Mouse (Mus musculus): Measurements from ENCODE around the gene Tns3.
A peak's percentile ranks its signal among the peaks of the same experiment; 100 is the strongest.

Gene Tns3

GRCm38 (mm10) chr11:8679221-8679620 lies 14.9 kb upstream of the Tns3 start:
- DNase-seq, result no peak

DNA sequence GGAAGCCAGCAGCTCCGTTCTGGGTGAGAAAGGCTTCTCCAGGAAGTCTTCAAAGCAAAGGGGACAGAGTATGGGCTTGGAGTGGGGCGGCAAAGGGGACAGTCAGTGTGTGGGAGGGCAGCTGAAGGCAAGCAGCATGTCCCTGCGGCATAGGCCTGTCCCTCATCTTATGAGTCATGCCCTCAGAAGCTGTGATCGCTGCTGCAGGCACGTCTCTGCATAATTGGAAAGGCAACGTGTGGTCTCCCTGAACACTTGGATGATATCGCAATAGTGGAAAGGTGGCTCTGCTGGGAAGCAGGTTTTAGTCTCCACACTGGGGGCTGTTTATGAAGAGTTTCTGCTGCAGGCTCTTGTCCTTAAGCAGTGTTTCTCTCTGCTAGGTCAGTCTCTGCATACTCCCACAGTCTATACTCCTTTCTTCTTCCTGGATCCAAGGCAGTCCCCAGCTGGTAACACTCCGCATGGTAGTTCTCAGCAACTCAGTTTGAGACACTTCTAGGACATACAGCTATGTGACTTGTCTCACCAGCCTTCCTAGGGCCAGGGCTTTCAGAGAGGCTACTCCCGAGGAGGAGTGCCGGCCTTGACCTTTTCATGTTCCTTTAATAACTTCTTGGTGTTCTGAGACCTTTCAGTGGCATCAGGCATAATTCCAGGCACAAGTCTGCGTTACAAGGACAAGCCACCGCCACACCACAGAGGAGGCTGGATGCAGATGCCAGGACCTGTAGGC lies 14.1 kb upstream of the Tns3 start:
- DNase-seq, result no peak

GRCm38 (mm10) chr11:8675701-8676474 lies 11.6 kb upstream of the Tns3 start:
- no peak for DNase-seq

DNA sequence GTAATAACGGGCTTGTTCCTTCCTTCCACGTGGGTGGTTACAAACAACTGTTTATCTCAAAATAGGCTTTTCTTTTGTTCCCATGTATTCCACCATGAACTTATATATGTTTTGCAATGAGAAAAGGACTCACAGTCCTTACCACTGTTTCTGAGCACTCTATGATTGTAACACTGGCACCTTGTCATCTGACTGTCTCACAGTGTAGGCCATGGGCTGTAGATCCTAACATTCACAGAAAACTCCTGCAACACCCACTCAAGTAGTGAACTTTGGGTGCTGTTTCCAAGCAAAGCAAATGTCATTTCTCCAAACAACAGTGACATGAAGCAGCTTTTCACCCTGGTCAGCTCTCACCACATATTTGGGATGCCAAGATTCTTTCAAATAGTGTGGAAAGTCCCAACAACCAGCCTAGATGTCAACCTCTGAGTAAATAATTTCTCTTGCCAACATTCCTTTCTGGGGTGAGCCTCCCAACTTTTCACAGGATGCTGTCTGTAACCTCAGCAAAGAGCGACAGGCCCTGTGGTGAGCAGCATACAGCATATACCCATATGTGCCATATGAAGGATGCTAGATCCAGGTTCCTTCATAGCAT lies 10.3 kb upstream of the Tns3 start:
- DNase-seq, result peak; percentile 20

DNA sequence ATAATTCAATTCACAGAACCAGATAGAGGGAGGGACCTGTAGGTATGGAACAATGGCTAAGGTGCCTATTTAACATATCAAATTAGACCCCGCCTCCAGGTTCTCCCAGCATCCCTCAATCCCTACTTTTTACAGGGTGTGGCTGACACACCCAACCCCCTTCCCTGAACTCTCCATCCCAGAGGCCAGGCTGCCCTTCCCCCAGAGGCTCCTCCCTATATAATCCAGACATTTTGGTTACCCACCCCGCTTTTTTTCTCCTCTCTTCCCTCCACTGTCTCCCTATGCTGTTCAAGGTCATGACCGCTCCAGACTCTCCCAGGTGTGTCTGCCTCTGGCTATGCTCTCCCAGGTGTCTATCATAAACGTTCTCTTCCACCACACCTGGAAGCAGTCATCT lies 7.4 kb upstream of the Tns3 start:
- no peak for DNase-seq

DNA sequence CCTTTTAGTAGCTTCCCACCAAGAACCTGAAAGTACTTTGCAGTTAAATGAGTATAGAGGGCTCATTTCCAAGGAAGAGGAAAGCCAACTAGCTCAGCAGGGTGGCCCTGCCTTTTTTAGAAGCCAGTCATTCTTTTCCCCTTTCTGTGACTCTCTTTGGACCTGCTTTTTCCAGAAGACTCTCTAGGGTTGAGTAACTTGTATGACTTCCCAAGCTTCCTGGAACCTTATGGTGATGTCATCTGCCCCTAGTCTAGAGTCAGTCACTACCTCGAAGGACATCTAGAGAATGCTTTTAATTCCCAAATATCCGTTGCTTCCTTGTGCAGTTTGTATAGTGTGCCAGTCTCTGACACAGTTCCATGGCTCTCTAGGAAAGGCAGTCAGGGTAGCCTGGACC lies 4.8 kb upstream of the Tns3 start:
- no peak for DNase-seq

DNA sequence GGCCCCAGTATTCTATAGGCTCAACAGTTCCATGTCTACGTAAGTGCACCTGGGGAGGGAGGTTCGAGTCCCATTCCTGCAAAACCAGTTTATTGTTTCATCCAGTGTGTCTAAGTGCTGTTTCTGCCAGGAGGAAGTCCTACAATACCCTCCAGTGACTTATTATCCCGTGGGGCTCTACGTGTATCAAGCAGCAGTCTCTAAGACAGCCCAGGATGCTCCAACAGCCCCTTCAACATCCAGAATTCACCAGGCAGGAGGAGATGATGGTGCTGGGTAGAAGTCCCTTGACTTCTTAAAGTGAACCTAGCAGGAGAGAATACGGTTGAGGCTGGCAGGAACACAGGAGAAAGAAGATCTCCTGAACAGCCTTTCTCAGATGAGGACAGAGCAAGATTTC lies 462 bp upstream of the Tns3 start:
- DNase-seq, result no peak

DNA sequence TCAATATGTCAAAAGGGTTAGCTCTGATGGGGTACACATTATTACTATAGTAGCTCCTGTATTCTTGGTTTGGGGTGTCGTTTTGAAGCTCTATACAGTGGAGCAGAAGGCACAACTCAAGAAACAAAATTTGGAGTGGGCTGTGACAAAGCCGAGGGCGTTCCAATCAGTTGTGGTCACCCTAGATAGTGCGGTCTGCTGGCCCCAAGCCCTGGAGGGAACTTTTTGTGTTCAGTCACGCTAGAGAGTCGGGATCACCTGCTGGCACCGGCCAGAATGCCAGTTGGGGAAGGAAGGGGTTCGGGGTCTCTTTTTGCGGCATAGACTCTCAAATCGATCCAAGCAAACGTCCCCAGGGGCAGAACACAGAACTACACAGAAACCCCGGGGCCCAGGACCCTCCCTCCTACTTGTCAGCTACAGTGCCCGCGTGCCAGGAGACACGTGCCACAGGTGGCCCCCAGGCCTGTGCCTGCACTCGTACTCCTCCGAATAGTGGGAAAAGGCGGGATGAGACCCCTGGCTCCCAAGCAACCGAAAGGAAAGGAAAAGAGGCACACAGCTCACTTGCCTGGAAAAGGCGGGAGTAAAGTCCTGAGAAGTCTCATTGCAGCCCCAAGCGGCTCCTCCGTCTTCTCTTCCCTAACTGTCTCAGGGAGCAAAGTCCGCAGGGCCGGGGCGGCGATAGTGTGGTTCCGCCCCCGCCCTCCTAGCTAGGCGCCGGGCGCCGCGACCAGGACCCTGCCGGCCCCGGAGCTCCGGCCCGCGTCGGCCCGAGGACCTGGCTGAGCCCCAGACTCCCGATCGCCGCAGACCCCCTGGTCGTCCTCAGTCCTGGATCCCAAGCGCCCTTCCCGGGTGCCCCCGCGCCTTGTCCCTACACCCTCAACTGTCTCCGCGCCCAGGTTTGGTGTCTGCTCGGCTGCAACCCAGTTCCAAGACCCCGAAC lies 617 bp downstream of the Tns3 start:
- peak; percentile 65 for DNase-seq

DNA sequence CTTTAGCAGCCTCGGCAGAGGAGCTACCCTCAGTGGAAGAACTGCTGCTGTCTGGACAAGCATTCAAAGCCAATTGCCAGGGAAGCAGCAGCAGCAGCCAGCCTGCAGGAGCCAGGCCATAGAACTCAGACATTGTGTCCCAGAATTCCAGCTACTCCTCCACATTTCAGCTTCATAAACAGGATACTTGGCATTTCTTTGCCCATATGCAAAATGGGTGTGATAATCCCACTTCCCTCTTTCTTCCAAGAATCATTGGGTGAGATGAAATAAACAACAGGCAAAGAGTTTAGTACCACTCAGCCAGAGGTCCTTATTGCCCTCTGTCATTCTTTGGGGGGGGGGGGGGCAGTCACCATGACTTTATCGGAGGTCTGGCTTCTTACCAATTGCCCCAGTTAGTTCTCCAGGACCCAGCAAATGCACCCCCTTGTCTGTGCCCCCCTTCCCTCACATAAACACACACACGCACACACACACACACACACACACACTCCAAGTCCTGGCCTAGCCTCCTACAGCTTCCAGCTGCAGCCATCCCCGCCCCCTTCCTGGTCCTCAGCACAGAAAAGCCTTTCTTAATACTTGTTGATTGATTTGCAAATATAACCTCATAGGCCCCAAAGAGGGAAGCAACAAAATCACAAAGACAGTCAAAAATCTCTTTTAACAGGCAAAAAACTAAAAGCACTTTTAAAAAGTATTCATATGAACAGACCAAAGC lies 1.5 kb downstream of the Tns3 start:
- peak; percentile 46 for DNase-seq

DNA sequence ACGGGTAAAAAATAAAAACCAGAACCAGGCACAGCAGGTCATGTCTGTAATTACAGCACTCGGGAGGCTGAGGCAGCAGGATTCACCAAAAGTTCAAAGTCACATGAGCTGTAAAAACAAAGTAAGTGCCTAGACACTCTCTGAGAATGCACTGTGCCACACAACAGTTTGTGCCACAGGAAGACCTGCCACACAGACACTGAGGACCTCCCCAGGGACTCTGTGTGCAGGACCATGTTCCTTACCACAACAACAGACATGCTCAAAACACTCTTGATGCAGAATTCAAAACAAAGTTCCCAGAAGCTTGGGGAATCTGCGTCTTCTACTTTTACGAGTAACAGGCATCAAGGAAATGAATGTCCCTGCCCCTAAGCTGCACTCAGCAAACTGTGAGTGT lies 3.4 kb downstream of the Tns3 start:
- DNase-seq, result no peak

GRCm38 (mm10) chr11:8659851-8660250 lies 4.5 kb downstream of the Tns3 start:
- no peak for DNase-seq

- no peak for DNase-seq
These were observed 5.3 kb downstream of the Tns3 start for GRCm38 (mm10) chr11:8659061-8659460.

DNA sequence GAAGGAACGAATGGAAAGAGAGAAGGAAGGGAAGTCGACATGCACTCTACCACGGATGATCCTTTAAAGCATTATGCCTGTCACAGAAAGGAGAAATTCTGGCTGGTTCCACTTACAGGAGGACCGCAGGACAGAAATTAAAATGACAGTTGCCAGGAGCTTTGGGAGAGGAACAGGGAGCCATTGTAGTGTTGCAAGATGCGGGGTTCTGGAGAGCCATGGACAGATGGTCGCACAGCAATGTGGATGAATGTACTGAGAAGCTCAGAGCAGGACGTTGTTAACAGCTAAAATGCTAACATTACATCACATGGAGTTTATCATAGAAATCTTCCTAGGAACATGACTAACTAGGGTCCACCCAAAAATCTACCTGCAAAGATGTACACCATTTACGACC lies 6.8 kb downstream of the Tns3 start:
- no peak for DNase-seq

GRCm38 (mm10) chr11:8656448-8657393 lies 7.6 kb downstream of the Tns3 start:
- no peak for DNase-seq

- peak; percentile 39 for DNase-seq
These were observed 10.5 kb downstream of the Tns3 start for GRCm38 (mm10) chr11:8653800-8654295.

- DNase-seq, result no peak
These were observed 11.3 kb downstream of the Tns3 start for GRCm38 (mm10) chr11:8652792-8653645.

GRCm38 (mm10) chr11:8652116-8652714 lies 12.1 kb downstream of the Tns3 start:
- DNase-seq, result no peak

- no peak for DNase-seq
These were observed 12.8 kb downstream of the Tns3 start for GRCm38 (mm10) chr11:8651448-8652035.

DNA sequence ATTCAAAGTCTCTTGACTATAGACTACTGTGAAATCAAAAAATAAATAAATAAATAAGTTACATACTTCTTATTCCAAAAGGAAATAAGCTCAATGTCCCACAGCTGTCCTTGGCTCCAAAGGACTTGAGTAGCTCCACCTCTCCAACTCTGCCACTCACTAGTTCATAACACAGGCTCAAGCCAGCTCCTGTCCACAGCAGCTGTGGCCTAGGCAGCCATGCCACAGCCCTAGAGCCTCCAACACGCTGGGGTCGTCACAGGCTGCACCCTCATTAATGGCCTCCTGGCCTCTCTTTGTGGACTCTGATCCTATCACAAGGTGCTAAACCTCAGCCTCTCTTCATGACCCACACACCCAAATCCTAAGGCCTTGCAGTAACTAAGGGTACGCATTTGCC lies 18.7 kb downstream of the Tns3 start:
- DNase-seq, result no peak
